Mouse (Mus musculus) intestine, embryonic 15.5 days (tissue): ENCODE results near the gene 4933405L10Rik. TPM values are rescaled to one million over a fixed set of nuclear protein-coding genes. Genes with fewer than 3 reads are reported as not detected.

ENCODE experiments used
- ATAC-seq: fragments of 200-750 bp; cut with Nextera tagmentation; 2 replicates; pipeline ENCODE4 v1.8.0; 2017; ENCODE audit warnings: moderate TSS enrichment, moderate library complexity
- H3K27ac ChIP-seq: fragments of 300-500 bp; sonication (generic); 2 replicates; pipeline ENCODE4 v1.5.1; 2015; ENCODE audit warnings: mild to moderate bottlenecking, inconsistent platforms
- H3K27me3 ChIP-seq: fragments of 300-500 bp; sonication (generic); replicated peaks from 2 replicates; pipeline ENCODE4 v1.6.1; 2015; ENCODE audit warnings: inconsistent platforms
- H3K36me3 ChIP-seq: fragments of 300-500 bp; sonication (generic); 2 replicates; pipeline ENCODE4 v1.6.1; 2015; ENCODE audit warnings: inconsistent platforms
- H3K4me1 ChIP-seq: fragments of 300-500 bp; sonication (generic); replicated peaks from 2 replicates; pipeline ENCODE4 v1.6.1; 2015; ENCODE audit warnings: inconsistent platforms
- H3K4me2 ChIP-seq: fragments of 300-500 bp; sonication (generic); replicated peaks from 2 replicates; pipeline ENCODE4 v1.6.1; 2015; ENCODE audit warnings: mild to moderate bottlenecking, inconsistent platforms
- H3K4me3 ChIP-seq: fragments of 300-500 bp; sonication (generic); replicated peaks from 2 replicates; pipeline ENCODE4 v1.5.1; 2015; ENCODE audit warnings: inconsistent platforms
- H3K9ac ChIP-seq: fragments of 300-500 bp; sonication (generic); 2 replicates; pipeline ENCODE4 v1.6.1; 2015; ENCODE audit warnings: inconsistent platforms
- H3K9me3 ChIP-seq: fragments of 300-500 bp; sonication (generic); 2 replicates; pipeline ENCODE4 v1.6.1; 2016; ENCODE audit warnings: inconsistent platforms
- WGBS: fragments of 180-500 bp; shearing (Covaris S2); methylation state at CpG from one replicate; pipeline ENCODE4 v1.1.7; 2015; 5-methylcytosine and 5-hydroxymethylcytosine counted together
- polyA plus RNA-seq: library from polyadenylated mRNA; unstranded; fragments of >200 nt; fragmentation: Nextera tagmentation; extraction: Ambion mirVana; gene quantifications from 2 replicates; pipeline ENCODE4 v1.2.1, GENCODE M21; 2015

The 4933405L10Rik gene
- polyA plus RNA-seq, 1 experiment from 2014 or later: 0.13 TPM

GRCm38 (mm10) chr8:105692449-105693182 lies 14.8 kb upstream of the 4933405L10Rik start:
- no peaks in the 10 kb centered on the region for H3K9me3 ChIP-seq

GRCm38 (mm10) chr8:105693648-105694047 lies 13.8 kb upstream of the 4933405L10Rik start:
- WGBS: 4% methylated on average over 30 of the region's 30 CpGs
- H3K36me3 ChIP-seq: peaks cover 5% of the 10 kb centered on the region; the same call in 1 of the 2 replicates
- peak; percentile 70 for ATAC-seq
- H3K4me2 ChIP-seq: peak overlapping the region; percentile 98
- H3K9me3 ChIP-seq: no peaks in the 10 kb centered on the region
- H3K27ac ChIP-seq: no peak overlapping the region
- H3K9ac ChIP-seq: peak overlapping the region; percentile 54
- H3K4me1 ChIP-seq: peaks cover 13% of the 10 kb centered on the region
- H3K27me3 ChIP-seq: 0 out of 2 replicates have a peak, but pooled peaks cover 4% of the 10 kb centered on the region
- peak overlapping the region; percentile 45 for H3K4me3 ChIP-seq

More at GRCm38 (mm10) chr8:105692449-105693182, 14.8 kb upstream of the 4933405L10Rik start:
- peaks cover 5% of the 10 kb centered on the region; the same call in 1 of the 2 replicates for H3K36me3 ChIP-seq
- H3K4me1 ChIP-seq: peaks cover 16% of the 10 kb centered on the region
- 0 out of 2 replicates have a peak, but pooled peaks cover 4% of the 10 kb centered on the region for H3K27me3 ChIP-seq
- no peak overlapping the region for H3K4me3 ChIP-seq
- H3K9ac ChIP-seq: no peak overlapping the region
- no peak overlapping the region for H3K27ac ChIP-seq
- no peak for ATAC-seq
- no peak overlapping the region for H3K4me2 ChIP-seq
- WGBS: 90% methylated on average over 11 of the region's 11 CpGs

GRCm38 (mm10) chr8:105694051-105694799 lies 13.2 kb upstream of the 4933405L10Rik start:
- Histone ChIP-seq H3K4me2 (peak overlapping the region; percentile 98), H3K9ac (peak overlapping the region; percentile 54), H3K4me3 (peak overlapping the region; percentile 45), H3K9me3 (no peaks in the 10 kb centered on the region), H3K36me3 (peaks cover 5% of the 10 kb centered on the region; the same call in 1 of the 2 replicates), H3K27me3 (0 out of 2 replicates have a peak, but pooled peaks cover 4% of the 10 kb centered on the region), H3K4me1 (peaks cover 12% of the 10 kb centered on the region), H3K27ac (no peak overlapping the region)
- WGBS: 12% methylated on average over 28 of the region's 40 CpGs
- ATAC-seq: peak; percentile 42

- no peak overlapping the region for H3K9ac ChIP-seq
- peaks cover 18% of the 10 kb centered on the region for H3K4me1 ChIP-seq
- H3K27ac ChIP-seq: no peak overlapping the region
- WGBS: 81% methylated on average over 30 of the region's 30 CpGs
- H3K4me2 ChIP-seq: no peak overlapping the region
- H3K27me3 ChIP-seq: 0 out of 2 replicates have a peak, but pooled peaks cover 4% of the 10 kb centered on the region
- H3K9me3 ChIP-seq: no peaks in the 10 kb centered on the region
- H3K36me3 ChIP-seq: peaks cover 5% of the 10 kb centered on the region; the same call in 1 of the 2 replicates
- ATAC-seq: no peak
- no peak overlapping the region for H3K4me3 ChIP-seq
Observed at GRCm38 (mm10) chr8:105695080-105695780, 12.2 kb upstream of the 4933405L10Rik start.

- H3K27me3 ChIP-seq: 0 out of 2 replicates have a peak, but pooled peaks cover 4% of the 10 kb centered on the region
- no peak for ATAC-seq
- 92% methylated on average over 17 of the region's 17 CpGs for WGBS
- H3K9ac ChIP-seq: no peak overlapping the region
- H3K9me3 ChIP-seq: no peaks in the 10 kb centered on the region
- peaks cover 5% of the 10 kb centered on the region; the same call in 1 of the 2 replicates for H3K36me3 ChIP-seq
- no peak overlapping the region for H3K27ac ChIP-seq
- H3K4me1 ChIP-seq: peaks cover 26% of the 10 kb centered on the region
- no peak overlapping the region for H3K4me3 ChIP-seq
- H3K4me2 ChIP-seq: no peak overlapping the region
Observed at GRCm38 (mm10) chr8:105697196-105697780, 10.2 kb upstream of the 4933405L10Rik start.

- WGBS: 98% methylated on average over 5 of the region's 5 CpGs
- Histone ChIP-seq H3K9me3 (no peaks in the 10 kb centered on the region), H3K4me2 (no peak overlapping the region), H3K27me3 (0 out of 2 replicates have a peak, but pooled peaks cover 4% of the 10 kb centered on the region), H3K27ac (no peak overlapping the region), H3K9ac (no peak overlapping the region), H3K4me1 (peaks cover 23% of the 10 kb centered on the region), H3K36me3 (peaks cover 9% of the 10 kb centered on the region; the same call in 1 of the 2 replicates), H3K4me3 (no peak overlapping the region)
- ATAC-seq: no peak
Observed at GRCm38 (mm10) chr8:105698734-105699133, 8.7 kb upstream of the 4933405L10Rik start.

- Histone ChIP-seq H3K4me1 (peaks cover 14% of the 10 kb centered on the region), H3K4me3 (peak overlapping the region; percentile 64), H3K9ac (peak overlapping the region; percentile 48; the same call in 1 of the 2 replicates), H3K27me3 (0 out of 2 replicates have a peak, but pooled peaks cover 2% of the 10 kb centered on the region), H3K27ac (no peak overlapping the region), H3K9me3 (no peaks in the 10 kb centered on the region), H3K36me3 (peaks cover 15% of the 10 kb centered on the region; the same call in 1 of the 2 replicates), H3K4me2 (peak overlapping the region; percentile 93)
- WGBS: 91% methylated on average over 11 of the region's 11 CpGs
- ATAC-seq: no peak
Observed at GRCm38 (mm10) chr8:105699488-105700215, 7.8 kb upstream of the 4933405L10Rik start.

GRCm38 (mm10) chr8:105700566-105700965 lies 6.9 kb upstream of the 4933405L10Rik start:
- peak; percentile 68 for ATAC-seq
- under 1% methylated on average over 21 of the region's 21 CpGs for WGBS
- H3K9me3 ChIP-seq: no peaks in the 10 kb centered on the region

GRCm38 (mm10) chr8:105700966-105701824 lies 6.3 kb upstream of the 4933405L10Rik start, which contains the start of the genes Acd and Pard6a:
Gene Acd (minus strand): TSS chr8:105701102.
Gene Pard6a (plus strand): TSS chr8:105701148.
- no peaks in the 10 kb centered on the region for H3K9me3 ChIP-seq
- peaks cover 15% of the 10 kb centered on the region; the same call in 1 of the 2 replicates for H3K36me3 ChIP-seq
- peak within 1 kb of the TSS; percentile 48 for H3K9ac ChIP-seq
- H3K27ac ChIP-seq: peak within 1 kb of the TSS; percentile 93
- H3K4me1 ChIP-seq: peaks cover 14% of the 10 kb centered on the region
- ATAC-seq: peak; percentile 88
- H3K4me2 ChIP-seq: peak within 1 kb of the TSS; percentile 93
- H3K4me3 ChIP-seq: peak within 1 kb of the TSS; percentile 64
- under 1% methylated on average over 60 of the region's 60 CpGs for WGBS
- H3K27me3 ChIP-seq: no peaks in the 10 kb centered on the region

More at GRCm38 (mm10) chr8:105700566-105700965, 6.9 kb upstream of the 4933405L10Rik start:
- Histone ChIP-seq H3K36me3 (peaks cover 15% of the 10 kb centered on the region; the same call in 1 of the 2 replicates), H3K4me2 (peak overlapping the region; percentile 93), H3K9ac (peak overlapping the region; percentile 48), H3K27ac (peak overlapping the region; percentile 93; the same call in 1 of the 2 replicates), H3K4me3 (peak overlapping the region; percentile 64), H3K4me1 (peaks cover 14% of the 10 kb centered on the region), H3K27me3 (no peaks in the 10 kb centered on the region)

GRCm38 (mm10) chr8:105702001-105702401 lies 5.5 kb upstream of the 4933405L10Rik start:
- no peaks in the 10 kb centered on the region for H3K27me3 ChIP-seq
- H3K9ac ChIP-seq: peak overlapping the region; percentile 46
- peak; percentile 7; the same call in 1 of the 2 replicates for ATAC-seq
- H3K9me3 ChIP-seq: no peaks in the 10 kb centered on the region
- H3K4me1 ChIP-seq: peaks cover 15% of the 10 kb centered on the region
- H3K36me3 ChIP-seq: peaks cover 15% of the 10 kb centered on the region; the same call in 1 of the 2 replicates
- peak overlapping the region; percentile 64 for H3K4me3 ChIP-seq
- H3K27ac ChIP-seq: peak overlapping the region; percentile 18; the same call in 1 of the 2 replicates
- H3K4me2 ChIP-seq: peak overlapping the region; percentile 93
- WGBS: 43% methylated on average over 18 of the region's 18 CpGs
